Mouse (Mus musculus) colon, adult 2 months (tissue): ENCODE measurements around the gene Tcte1. TPM values are rescaled to one million over a fixed set of nuclear protein-coding genes. Genes with fewer than 3 reads are reported as not detected.

Source experiments
- polyA plus RNA-seq: library from polyadenylated mRNA; depleted of rRNA; stranded (reverse); fragments of >200 nt; gene quantifications from 2 replicates; pipeline ENCODE4 v1.2.3, GENCODE M21; 2012; rRNA removed

The Tcte1 gene
- polyA plus RNA-seq, result 0.05 and 0.07 TPM in 2 replicates

GRCm38 (mm10) chr17:45523263-45523662 lies at the start of gene Tcte1:
Tcte1 (plus strand) TSS chr17:45523434.

GRCm38 (mm10) chr17:45474669-45475465 lies 48.4 kb upstream of the Tcte1 start, which contains the start of gene Spats1:
Spats1 (minus strand) TSS chr17:45475415.

GRCm38 (mm10) chr17:45506700-45507189 lies 16.5 kb upstream of the Tcte1 start, which contains the start of gene Aars2:
Aars2 (plus strand) TSS chr17:45506841.

GRCm38 (mm10) chr17:45549617-45550181 lies 26.5 kb downstream of the Tcte1 start, which contains the start of gene Tmem151b:
Tmem151b (minus strand) TSS chr17:45549677.

GRCm38 (mm10) chr17:45555452-45556106 lies 32.3 kb downstream of the Tcte1 start, which contains the start of gene Nfkbie:
Nfkbie (plus strand) TSS chr17:45555703.

GRCm38 (mm10) chr17:45563655-45564530 lies 40.7 kb downstream of the Tcte1 start, which contains the start of gene Slc35b2:
Slc35b2 (plus strand) TSS chr17:45563874.

GRCm38 (mm10) chr17:45573087-45573779 lies 50.0 kb downstream of the Tcte1 start, which contains the start of gene Hsp90ab1:
Hsp90ab1 (minus strand) TSS chr17:45573271.

Other genes starting within 250 kb of the Tcte1 start
- gene Cdc5l, start 89.7 kb upstream of the Tcte1 start, polyA plus RNA-seq, result 5.3 and 6.6 TPM in 2 replicates
- 0.10 TPM in 1 of 2 replicates, not detected in the other for gene Spats1, start 48.0 kb upstream of the Tcte1 start, polyA plus RNA-seq
- 22.8 and 27.8 TPM in 2 replicates for gene Aars2, start 16.6 kb upstream of the Tcte1 start, polyA plus RNA-seq
- 0.98 and 1.2 TPM in 2 replicates for gene Tmem151b, start 26.2 kb downstream of the Tcte1 start, polyA plus RNA-seq
- gene Nfkbie, start 32.3 kb downstream of the Tcte1 start, polyA plus RNA-seq, result 7.2 and 7.6 TPM in 2 replicates
- gene Slc35b2, start 40.4 kb downstream of the Tcte1 start, polyA plus RNA-seq, result 248 and 269 TPM in 2 replicates
- 224 and 250 TPM in 2 replicates for gene Hsp90ab1, start 49.8 kb downstream of the Tcte1 start, polyA plus RNA-seq
- 89.4 and 90.9 TPM in 2 replicates for gene Slc29a1, start 76.2 kb downstream of the Tcte1 start, polyA plus RNA-seq
- gene Mymx, start 78.7 kb downstream of the Tcte1 start, polyA plus RNA-seq, result not detected in 2 replicates
- not detected in 2 replicates for gene Capn11, start 135.9 kb downstream of the Tcte1 start, polyA plus RNA-seq
- gene Mrpl14, start 162.9 kb downstream of the Tcte1 start, polyA plus RNA-seq, result 218 and 256 TPM in 2 replicates
- 120 and 148 TPM in 2 replicates for gene Tmem63b, start 163.5 kb downstream of the Tcte1 start, polyA plus RNA-seq
- not detected in 2 replicates for gene 1600014C23Rik, start 210.4 kb downstream of the Tcte1 start, polyA plus RNA-seq